Mouse (Mus musculus): ENCODE measurements around the gene Scly.

The Scly gene

GRCm38 (mm10) chr1:91301206-91301920 is 3.2 kb downstream of the Scly start:
- DNase-seq, result no peak

GRCm38 (mm10) chr1:91302021-91302420 is 3.9 kb downstream of the Scly start:
- DNase-seq, result no peak

GRCm38 (mm10) chr1:91304621-91305020 is 6.5 kb downstream of the Scly start:
- no peak for DNase-seq

GRCm38 (mm10) chr1:91309366-91310085 is 11.4 kb downstream of the Scly start:
- no peak for DNase-seq

GRCm38 (mm10) chr1:91312273-91312672 is 14.1 kb downstream of the Scly start:
- no peak for DNase-seq

GRCm38 (mm10) chr1:91313251-91313650 is 15.1 kb downstream of the Scly start:
- no peak for DNase-seq

GRCm38 (mm10) chr1:91317656-91318055 is 19.5 kb downstream of the Scly start:
- no peak for DNase-seq

GRCm38 (mm10) chr1:91321760-91322438 is 23.8 kb downstream of the Scly start, which contains the start of gene Espnl:
Gene Espnl, plus strand, starts transcription at chr1:91322075.
- DNase-seq, result peak; percentile 32

GRCm38 (mm10) chr1:91324646-91325045 is 26.5 kb downstream of the Scly start:
- DNase-seq, result no peak

- DNase-seq, result no peak
Observed at GRCm38 (mm10) chr1:91325488-91326042, 27.4 kb downstream of the Scly start.

- no peak for DNase-seq
Observed at GRCm38 (mm10) chr1:91332102-91332501, 34.0 kb downstream of the Scly start.

GRCm38 (mm10) chr1:91333582-91333981 is 35.4 kb downstream of the Scly start:
- no peak for DNase-seq

- DNase-seq, result no peak
Observed at GRCm38 (mm10) chr1:91337355-91337754, 39.2 kb downstream of the Scly start.

GRCm38 (mm10) chr1:91344001-91344400 is 45.9 kb downstream of the Scly start:
- no peak for DNase-seq

- DNase-seq, result no peak
Observed at GRCm38 (mm10) chr1:91344921-91345685, 47.0 kb downstream of the Scly start.

GRCm38 (mm10) chr1:91346892-91347291 is 48.8 kb downstream of the Scly start:
- DNase-seq, result peak; percentile 36

GRCm38 (mm10) chr1:91350841-91351240 is 52.7 kb downstream of the Scly start, which contains the start of gene Klhl30:
Gene Klhl30, plus strand, starts transcription at chr1:91351016.
- DNase-seq, result no peak

- no peak for DNase-seq
Observed at GRCm38 (mm10) chr1:91351249-91351648, 53.1 kb downstream of the Scly start.

GRCm38 (mm10) chr1:91352277-91352676 is 54.1 kb downstream of the Scly start:
- no peak for DNase-seq

GRCm38 (mm10) chr1:91356105-91356504 is 58.0 kb downstream of the Scly start:
- DNase-seq, result no peak

- DNase-seq, result no peak
Observed at GRCm38 (mm10) chr1:91362113-91362512, 64.0 kb downstream of the Scly start.

GRCm38 (mm10) chr1:91364822-91365644 is 66.9 kb downstream of the Scly start:
- no peak for DNase-seq
